ENCODE assay signal across 23 mouse cellular contexts in the genomic region with DNA sequence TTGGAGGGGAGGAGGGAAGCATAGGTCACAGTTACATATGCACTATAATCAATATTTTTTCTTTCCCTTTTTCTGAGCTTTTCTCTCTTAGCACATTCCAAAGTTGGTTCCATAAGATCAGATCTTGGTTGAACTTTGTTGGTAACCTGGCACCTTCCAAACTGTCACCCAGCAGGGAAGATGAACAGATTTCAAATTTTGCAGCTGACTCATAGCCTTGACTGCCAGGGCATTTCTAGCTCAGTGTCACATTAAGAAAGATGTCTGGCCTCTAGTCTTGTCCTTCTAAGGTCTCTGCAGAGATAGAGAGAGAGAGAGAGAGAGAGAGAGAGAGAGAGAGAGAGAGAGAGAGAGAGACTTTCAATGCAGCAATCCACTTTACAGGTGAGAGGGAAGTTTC. TPM values are rescaled to one million over a fixed set of nuclear protein-coding genes. Genes with fewer than 3 reads are reported as not detected.
DNase-seq lines count a peak whose midpoint lies in the region; TF ChIP-seq lines count a peak whose summit lies in the region.
"Had no signal": no experiment of that assay in that cellular context is flagged by ENCODE, and none has a peak within 500 bp of the region (broad histone marks: within the 10 kb centered on the region; RNA-seq: fewer than 3 reads in every experiment).

No protein-coding gene starts in this region.

- DNase-seq in adrenal gland, adult (ENCODE audit: inconsistent age in 2 of 2, low spot score in 1 of 2) = peak; percentile 33 to 78
- no peak for DNase-seq in adrenal gland, postnatal 4 days (ENCODE audit: low spot score in 2 of 2)
- peak; percentile 19 to 24 for DNase-seq in cerebellum, postnatal 25 days
- no peak for DNase-seq in cerebellum, adult 11 months
- no peak for DNase-seq in gastrocnemius, adult 2 months
- DNase-seq in gastrocnemius, postnatal 36 days = no peak
- no peak for DNase-seq in layer of hippocampus, adult 2 months (ENCODE audit: low spot score in 2 of 2)
- no peak for DNase-seq in layer of hippocampus, adult 9-11 months
- DNase-seq: cerebellum, adult 18-20 months; cerebellum, adult 9-10 months; heart, adult 2 months; heart, postnatal 10 days; heart, postnatal 36 days; kidney, adult 11 months; kidney, adult 8-10 months had no signal

- peak overlapping the region; percentile 65 for H3K4me3 ChIP-seq in gastrocnemius, adult 2 months
- peak overlapping the region; percentile 11; the same call in 1 of the 2 replicates for H3K4me3 ChIP-seq in layer of hippocampus, adult 2 months
- H3K4me3 ChIP-seq: embryonic facial prominence, embryonic 12.5 days; embryonic facial prominence, embryonic 15.5 days; forebrain, embryonic 12.5 days; forebrain, embryonic 15.5 days; heart, adult 2 months; heart, embryonic 10.5 days; hindbrain, embryonic 10.5 days; hindbrain, embryonic 13.5 days; intestine, embryonic 15.5 days had no signal

- H3K27ac ChIP-seq in gastrocnemius, adult 2 months = peak overlapping the region; percentile 84
- no peak overlapping the region for H3K27ac ChIP-seq in layer of hippocampus, adult 2 months
- H3K27ac ChIP-seq: embryonic facial prominence, embryonic 12.5 days; embryonic facial prominence, embryonic 15.5 days; forebrain, embryonic 12.5 days; forebrain, embryonic 15.5 days; heart, embryonic 10.5 days; hindbrain, embryonic 10.5 days; hindbrain, embryonic 13.5 days; intestine, embryonic 15.5 days had no signal

- no peak for TF ChIP-seq CTCF in gastrocnemius, adult 2 months (IDR thresholded peaks at IDR 0.05)
- no peak for TF ChIP-seq CTCF in layer of hippocampus, adult 2 months (conservative IDR thresholded peaks at IDR 0.05)

- intact Hi-C loops in gastrocnemius, adult 2 months (cut with DNase I) = no loop called here
- intact Hi-C loops in gastrocnemius, postnatal 36 days (cut with DNase I) = loop anchor here (5.0 kb wide), 1 partner anchor 38 kb away; no protein-coding TSS in a partner anchor

RNA-seq across cellular contexts. Expression of gene Kcnj2, which starts 8.2 kb away (rescaled TPM):
- 1 to 10 TPM; 5.2 to 5.8 TPM for total RNA-seq in adrenal gland, postnatal 4 days (2021)
- 10 to 100 TPM; 33.9 to 57.3 TPM for total RNA-seq in gastrocnemius, adult 2 months (2021)
- 10 to 100 TPM; 29.8 to 46.5 TPM for total RNA-seq in gastrocnemius, postnatal 36 days (2021)
- total RNA-seq in layer of hippocampus, adult 2 months (2021) = 10 to 100 TPM in 1 of 2 experiments, 1 to 10 TPM in 1; 9.6 to 10.2 TPM

Comparison
In these comparisons a context has a peak if more than half of its experiments do, and no peak if none do; other contexts are left out.
1. DNase-seq: peak in adrenal gland, adult (2 of 2) and cerebellum, postnatal 25 days (2 of 2); none in adrenal gland, postnatal 4 days (0 of 2), cerebellum, adult 11 months (single experiment), gastrocnemius, adult 2 months (single experiment), gastrocnemius, postnatal 36 days (0 of 2), layer of hippocampus, adult 2 months (0 of 2) and layer of hippocampus, adult 9-11 months (single experiment).